Mouse (Mus musculus) midbrain, embryonic 11.5 days (tissue): ENCODE data around the gene Hdac2. TPM values are rescaled to one million over a fixed set of nuclear protein-coding genes. Genes with fewer than 3 reads are reported as not detected.

Source experiments
- ATAC-seq: fragments of 200-750 bp; cut with Nextera tagmentation; 2 replicates; pipeline ENCODE4 v1.8.0; 2017; ENCODE audit warnings: moderate TSS enrichment, moderate library complexity; ENCODE audit not compliant: low FRiP score
- DNase-seq: peaks from one replicate; pipeline ENCODE4 v3.0.0; 2015; ENCODE audit warnings: low spot score; ENCODE audit errors: missing footprints
- H3K27ac ChIP-seq: fragments of 300-500 bp; sonication (generic); 2 replicates; pipeline ENCODE4 v1.5.1; 2014; ENCODE audit warnings: low read depth, low read length
- H3K27me3 ChIP-seq: fragments of 300-500 bp; sonication (generic); 2 replicates; pipeline ENCODE4 v1.6.1; 2014; ENCODE audit warnings: mild to moderate bottlenecking, low read length, moderate library complexity, mixed read lengths; ENCODE audit not compliant: control insufficient read depth, insufficient read depth
- H3K36me3 ChIP-seq: fragments of 300-500 bp; sonication (generic); 2 replicates; pipeline ENCODE4 v1.6.1; 2014; ENCODE audit warnings: mild to moderate bottlenecking, low read length, moderate library complexity, mixed read lengths; ENCODE audit not compliant: control insufficient read depth, insufficient read depth
- H3K4me1 ChIP-seq: fragments of 300-500 bp; sonication (generic); 2 replicates; pipeline ENCODE4 v1.6.1; 2014; ENCODE audit warnings: low read length; ENCODE audit not compliant: control insufficient read depth, insufficient read depth
- H3K4me2 ChIP-seq: fragments of 300-500 bp; sonication (generic); 2 replicates; pipeline ENCODE4 v1.6.1; 2014; ENCODE audit warnings: mild to moderate bottlenecking, moderate library complexity
- H3K4me3 ChIP-seq: fragments of 300-500 bp; sonication (generic); 2 replicates; pipeline ENCODE4 v1.5.1; 2014; ENCODE audit warnings: low read depth, low read length
- H3K9ac ChIP-seq: fragments of 300-500 bp; sonication (generic); 2 replicates; pipeline ENCODE4 v1.6.1; 2014; ENCODE audit warnings: low read length
- H3K9me3 ChIP-seq: fragments of 300-500 bp; sonication (generic); 2 replicates; pipeline ENCODE4 v1.6.1; 2016; ENCODE audit warnings: low read length; ENCODE audit not compliant: control insufficient read depth
- WGBS: fragments of 180-500 bp; shearing (Covaris S2); extraction: QIAGEN DNeasy Blood & Tissue Kit; methylation state at CpG from one replicate; pipeline ENCODE4 v1.1.7; 2014; 5-methylcytosine and 5-hydroxymethylcytosine counted together
- polyA plus RNA-seq: library from polyadenylated mRNA; unstranded; fragments of >200 nt; fragmentation: Nextera tagmentation; extraction: Ambion mirVana; gene quantifications from 2 replicates; pipeline ENCODE4 v1.2.1, GENCODE M21; 2014

Gene Hdac2
- polyA plus RNA-seq, 1 experiment from 2014 or later = 440 TPM

DNA sequence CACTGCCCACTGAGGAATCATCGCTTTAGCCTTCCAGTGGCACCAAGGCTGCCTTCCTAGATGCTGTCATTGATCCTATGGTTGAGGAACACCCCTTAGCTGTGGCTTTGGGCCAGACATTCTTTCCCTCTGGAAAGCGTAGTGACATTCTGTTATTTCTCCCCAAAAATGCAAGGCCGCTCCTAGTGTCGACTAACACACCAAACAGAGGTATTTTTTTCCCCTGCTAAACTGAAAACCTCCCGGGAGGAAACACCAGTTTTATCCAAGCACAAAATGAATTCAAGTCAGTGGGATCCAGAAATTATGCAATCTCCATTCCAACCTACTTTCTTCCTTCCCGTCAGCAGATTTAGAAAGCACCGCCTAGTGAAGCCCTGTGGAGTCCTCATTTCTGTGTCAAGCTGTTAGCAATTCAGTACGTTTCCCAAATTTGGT is 73.3 kb downstream of the Hdac2 start:
- Histone ChIP-seq H3K9ac (no peak overlapping the region), H3K4me2 (no peak overlapping the region), H3K4me1 (no peaks in the 10 kb centered on the region), H3K27me3 (no peaks in the 10 kb centered on the region), H3K4me3 (no peak overlapping the region), H3K9me3 (no peaks in the 10 kb centered on the region), H3K36me3 (no peaks in the 10 kb centered on the region), H3K27ac (no peak overlapping the region)
- 87% methylated on average over 8 of the region's 8 CpGs for WGBS
- no peak for DNase-seq
- ATAC-seq = no peak

Other genes with a start within 250 kb of the Hdac2 start
- gene Marcks, start 164.4 kb downstream of the Hdac2 start, polyA plus RNA-seq = 410 and 445 TPM in 2 replicates